Mouse (Mus musculus) hindbrain, postnatal 0 days (tissue): ENCODE data around the gene Galnt10. TPM values are rescaled to one million over a fixed set of nuclear protein-coding genes. Genes with fewer than 3 reads are reported as not detected.
"Not testable (repeated sequence)": the region's sequence is repeated elsewhere in the genome, so short reads cannot be mapped to it uniquely, and the experiment has no call there.

ENCODE experiments used
- ATAC-seq: fragments of 200-750 bp; cut with Nextera tagmentation; 2 replicates; pipeline ENCODE4 v1.8.0; 2017; ENCODE audit warnings: mild to moderate bottlenecking, moderate TSS enrichment, moderate library complexity
- DNase-seq: peaks from one replicate; pipeline ENCODE4 v3.0.0-alpha.2; 2015; ENCODE audit warnings: low spot score
- H3K27ac ChIP-seq: fragments of 300-500 bp; sonication (generic); 2 replicates; pipeline ENCODE4 v1.5.1; 2014; ENCODE audit warnings: mild to moderate bottlenecking
- H3K27me3 ChIP-seq: fragments of 300-500 bp; sonication (generic); 2 replicates; pipeline ENCODE4 v1.6.1; 2014; ENCODE audit warnings: low read length, mixed read lengths; ENCODE audit not compliant: insufficient read depth
- H3K36me3 ChIP-seq: fragments of 300-500 bp; sonication (generic); 2 replicates; pipeline ENCODE4 v1.6.1; 2014; ENCODE audit warnings: low read length, mixed read lengths; ENCODE audit not compliant: insufficient read depth
- H3K4me1 ChIP-seq: fragments of 300-500 bp; sonication (generic); 2 replicates; pipeline ENCODE4 v1.6.1; 2014; ENCODE audit warnings: antibody characterized with exemption, low read length, mixed read lengths; ENCODE audit not compliant: insufficient read depth
- H3K4me2 ChIP-seq: fragments of 300-500 bp; sonication (generic); 2 replicates; pipeline ENCODE4 v1.6.1; 2014; ENCODE audit warnings: low read depth, mild to moderate bottlenecking, low read length, moderate library complexity, mixed read lengths
- H3K4me3 ChIP-seq: fragments of 300-500 bp; sonication (generic); 2 replicates; pipeline ENCODE4 v1.5.1; 2014; ENCODE audit warnings: low read length
- H3K9ac ChIP-seq: fragments of 300-500 bp; sonication (generic); replicated peaks from 2 replicates; pipeline ENCODE4 v1.6.1; 2014; ENCODE audit warnings: mild to moderate bottlenecking, low read length, moderate library complexity, mixed read lengths
- H3K9me3 ChIP-seq: fragments of 300-500 bp; sonication (generic); 2 replicates; pipeline ENCODE4 v1.6.1; 2016; ENCODE audit warnings: low read length, mixed read lengths
- CTCF ChIP-seq: IDR thresholded peaks from 2 replicates; pipeline ENCODE4 v1.5.1; 2016; ENCODE audit warnings: antibody characterized with exemption, control low read depth, low read depth
- WGBS: fragments of 180-500 bp; shearing (Covaris S2); extraction: QIAGEN DNeasy Blood & Tissue Kit; methylation state at CpG from one replicate; pipeline ENCODE4 v1.1.7; 2014; 5-methylcytosine and 5-hydroxymethylcytosine counted together
- polyA plus RNA-seq: library from polyadenylated mRNA; unstranded; fragments of >200 nt; fragmentation: Nextera tagmentation; extraction: Ambion mirVana; gene quantifications from 2 replicates; pipeline ENCODE4 v1.2.1, GENCODE M21; 2015
- total RNA-seq: library from RNA; depleted of rRNA; stranded (reverse); fragments of >200 nt; gene quantifications from 2 replicates; pipeline ENCODE4 v1.2.3, GENCODE M21; 2014

Galnt10 gene
- total and polyA plus RNA-seq, 2 experiments from 2014 or later: 10.9 to 20.3 TPM

DNA sequence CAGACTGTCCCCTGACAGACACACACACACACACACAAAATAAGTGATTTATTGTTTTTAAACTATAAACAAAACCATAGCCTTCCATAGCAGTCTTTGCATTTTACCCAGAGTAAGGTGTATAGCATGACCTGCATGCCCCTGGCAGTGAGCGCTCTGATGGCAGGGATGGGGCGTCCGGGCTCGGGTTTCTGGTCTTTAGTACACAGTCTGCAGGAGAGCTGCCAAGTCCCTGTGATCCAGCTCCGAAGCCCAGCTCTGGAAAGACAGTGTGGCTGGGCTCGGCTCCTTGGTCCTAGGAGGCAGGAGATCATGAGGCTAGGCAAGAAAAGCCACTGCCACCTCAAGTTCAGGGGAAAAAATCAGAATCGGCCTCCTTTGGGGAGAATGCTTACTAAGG, 165.8 kb downstream of the Galnt10 start:
- Histone ChIP-seq H3K27ac (no peak overlapping the region), H3K9ac (no peak overlapping the region), H3K27me3 (no peaks in the 10 kb centered on the region), H3K4me3 (no peak overlapping the region), H3K9me3 (no peaks in the 10 kb centered on the region), H3K4me1 (no peaks in the 10 kb centered on the region), H3K36me3 (peaks cover 11% of the 10 kb centered on the region), H3K4me2 (no peak overlapping the region)
- WGBS: 76% methylated on average over 7 of the region's 7 CpGs
- ATAC-seq: no peak
- DNase-seq: no peak
- TF ChIP-seq CTCF: no peak

DNA sequence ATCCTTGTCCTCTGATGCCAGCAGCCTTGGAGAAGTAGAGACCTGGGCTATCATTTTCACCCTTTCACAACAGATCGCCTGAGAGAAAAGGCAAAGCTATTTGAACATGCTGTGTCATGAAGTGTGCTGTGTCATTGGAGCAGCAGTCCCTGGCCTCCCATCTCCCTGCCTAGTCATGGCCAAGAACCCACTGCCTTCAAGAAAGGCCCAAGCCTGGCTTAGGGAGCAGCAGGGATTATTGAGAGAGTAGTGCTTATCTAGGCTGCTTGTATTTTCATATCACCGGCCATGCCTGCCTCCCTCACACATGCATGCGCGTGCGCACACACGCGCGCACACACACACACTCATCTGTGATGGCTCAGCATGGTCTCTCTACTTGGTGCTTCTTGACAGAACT, 167.0 kb downstream of the Galnt10 start:
- peaks cover 11% of the 10 kb centered on the region for H3K36me3 ChIP-seq
- DNase-seq (no peak), ATAC-seq (no peak)
- 99% methylated on average over 8 of the region's 8 CpGs for WGBS
- no peak for TF ChIP-seq CTCF
- no peak overlapping the region for H3K4me3 ChIP-seq
- H3K27me3 ChIP-seq: no peaks in the 10 kb centered on the region
- H3K9ac ChIP-seq: no peak overlapping the region
- H3K4me2 ChIP-seq: no peak overlapping the region
- no peaks in the 10 kb centered on the region for H3K9me3 ChIP-seq
- no peaks in the 10 kb centered on the region for H3K4me1 ChIP-seq
- no peak overlapping the region for H3K27ac ChIP-seq

DNA sequence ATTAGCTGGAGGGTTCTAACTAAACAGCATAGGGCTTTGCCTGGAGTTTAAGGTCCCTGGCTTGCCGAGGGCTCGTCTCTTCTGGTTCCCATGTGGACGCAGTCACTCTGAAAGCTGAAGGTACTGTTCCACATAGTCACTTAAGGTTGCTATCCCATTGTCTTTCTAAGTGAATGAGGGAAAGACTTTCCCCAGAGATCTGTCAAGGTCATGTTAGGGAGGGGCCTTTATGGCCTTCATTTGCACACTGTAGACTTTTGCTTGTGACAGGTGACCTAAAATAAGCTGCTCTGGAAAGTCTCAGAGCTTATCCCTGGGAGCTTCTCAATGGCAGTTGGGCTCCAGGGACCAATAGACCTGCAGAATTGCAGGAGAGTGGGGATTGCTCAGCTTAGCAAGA, 168.4 kb downstream of the Galnt10 start:
- no peaks in the 10 kb centered on the region for H3K4me1 ChIP-seq
- no peak overlapping the region for H3K9ac ChIP-seq
- no peak overlapping the region for H3K4me3 ChIP-seq
- no peaks in the 10 kb centered on the region for H3K9me3 ChIP-seq
- H3K27ac ChIP-seq: no peak overlapping the region
- H3K4me2 ChIP-seq: no peak overlapping the region
- H3K36me3 ChIP-seq: peaks cover 11% of the 10 kb centered on the region
- DNase-seq (no peak), ATAC-seq (no peak)
- 94% methylated on average over 3 of the region's 3 CpGs for WGBS
- no peak for TF ChIP-seq CTCF
- H3K27me3 ChIP-seq: no peaks in the 10 kb centered on the region

- no peak overlapping the region for H3K4me2 ChIP-seq
- DNase-seq (no peak), ATAC-seq (no peak)
- no peak for TF ChIP-seq CTCF
- no peaks in the 10 kb centered on the region for H3K36me3 ChIP-seq
- H3K4me3 ChIP-seq: no peak overlapping the region
- no peak overlapping the region for H3K9ac ChIP-seq
- WGBS: 83% methylated on average over 4 of the region's 4 CpGs
- no peaks in the 10 kb centered on the region for H3K27me3 ChIP-seq
- no peaks in the 10 kb centered on the region for H3K4me1 ChIP-seq
- no peaks in the 10 kb centered on the region for H3K9me3 ChIP-seq
- H3K27ac ChIP-seq: no peak overlapping the region
These were observed 172.9 kb downstream of the Galnt10 start for GRCm38 (mm10) chr11:57818189-57818588.

- no peaks in the 10 kb centered on the region for H3K9me3 ChIP-seq
- no peak overlapping the region for H3K27ac ChIP-seq
- TF ChIP-seq CTCF: peak; percentile 89
- H3K36me3 ChIP-seq: no peaks in the 10 kb centered on the region
- no peak overlapping the region for H3K9ac ChIP-seq
- H3K4me1 ChIP-seq: no peaks in the 10 kb centered on the region
- 0 out of 2 replicates have a peak, but pooled peaks cover 6% of the 10 kb centered on the region for H3K27me3 ChIP-seq
- H3K4me2 ChIP-seq: no peak overlapping the region
- ATAC-seq (peak; percentile 63), DNase-seq (peak; percentile 82)
- 34% methylated on average over 9 of the region's 9 CpGs for WGBS
- H3K4me3 ChIP-seq: no peak overlapping the region
These were observed 174.8 kb downstream of the Galnt10 start for GRCm38 (mm10) chr11:57819999-57820581.

DNA sequence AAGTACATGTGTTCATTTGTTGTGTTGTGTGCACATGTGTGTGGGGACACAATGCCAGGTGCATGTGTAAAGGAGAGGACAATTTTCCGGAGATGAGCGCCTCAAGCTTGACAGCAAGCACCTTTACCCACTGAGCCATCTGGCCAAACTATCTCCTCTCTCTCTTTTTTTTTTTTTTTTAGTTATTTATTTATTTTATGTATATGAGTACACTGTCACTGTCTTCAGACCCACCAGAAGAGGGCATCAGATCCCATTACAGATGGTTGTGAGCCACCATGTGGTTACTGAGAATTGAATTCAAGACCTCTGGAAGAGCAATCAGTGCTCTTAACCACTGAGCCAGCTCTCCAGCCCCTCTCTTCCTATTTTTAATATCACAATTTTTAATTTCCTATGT, 177.9 kb downstream of the Galnt10 start:
- peaks cover 27% of the 10 kb centered on the region for H3K27me3 ChIP-seq
- not testable (repeated sequence) for DNase-seq, H3K4me2 ChIP-seq, H3K4me3 ChIP-seq, ATAC-seq, H3K9ac ChIP-seq, H3K9me3 ChIP-seq, H3K36me3 ChIP-seq, H3K27ac ChIP-seq, H3K4me1 ChIP-seq
- TF ChIP-seq CTCF: 0 out of 2 replicates have a peak, but pooled peaks have one; percentile 3
- 100% methylated on average over 2 of the region's 2 CpGs for WGBS

GRCm38 (mm10) chr11:57823714-57824113, 178.5 kb downstream of the Galnt10 start:
- ATAC-seq: no peak
- no peak overlapping the region for H3K9ac ChIP-seq
- no peak overlapping the region for H3K27ac ChIP-seq
- WGBS: 77% methylated on average over 7 of the region's 7 CpGs
- no peak for TF ChIP-seq CTCF
- no peak overlapping the region for H3K4me2 ChIP-seq
- no peak overlapping the region for H3K4me3 ChIP-seq
- DNase-seq: no peak
- no peaks in the 10 kb centered on the region for H3K4me1 ChIP-seq
- no peaks in the 10 kb centered on the region for H3K9me3 ChIP-seq
- peaks cover 31% of the 10 kb centered on the region for H3K27me3 ChIP-seq
- no peaks in the 10 kb centered on the region for H3K36me3 ChIP-seq

GRCm38 (mm10) chr11:57825234-57825633, 180.0 kb downstream of the Galnt10 start:
- not testable (repeated sequence) for H3K4me1 ChIP-seq, H3K4me3 ChIP-seq, H3K27ac ChIP-seq, H3K9ac ChIP-seq, H3K9me3 ChIP-seq, ATAC-seq, DNase-seq, H3K4me2 ChIP-seq, H3K36me3 ChIP-seq
- peaks cover 44% of the 10 kb centered on the region for H3K27me3 ChIP-seq
- 38% methylated on average over 11 of the region's 11 CpGs for WGBS
